11 mouse cellular contexts compared by ENCODE assay signal in the genomic region with DNA sequence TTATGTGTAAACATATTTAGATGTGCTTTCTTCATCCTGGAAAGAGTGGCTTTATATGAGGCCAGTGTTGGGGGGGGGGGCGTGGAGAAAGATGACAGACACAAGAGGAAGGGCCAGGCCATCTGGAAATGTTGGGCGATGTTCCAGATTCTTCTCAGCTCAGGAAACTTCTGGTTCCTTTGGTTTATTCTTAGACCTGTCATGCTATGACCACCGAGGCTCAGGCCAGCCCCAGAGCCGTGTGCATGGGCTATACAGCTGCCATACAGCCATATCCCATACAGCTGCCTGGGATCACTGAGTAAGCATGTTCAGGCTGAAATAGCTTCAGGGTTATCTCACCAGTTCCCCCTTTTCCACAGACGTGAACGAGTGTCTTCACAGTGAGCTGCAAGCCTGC. TPM values are rescaled to one million over a fixed set of nuclear protein-coding genes. Genes with fewer than 3 reads are reported as not detected.
A peak's percentile ranks its signal among the peaks of the same experiment; 100 is the strongest.
DNase-seq lines count a peak whose midpoint lies in the region; ATAC-seq and TF ChIP-seq lines count a peak whose summit lies in the region.
"Had no signal": no experiment of that assay in that cellular context is flagged by ENCODE, and none has a peak within 500 bp of the region (broad histone marks: within the 10 kb centered on the region; RNA-seq: fewer than 3 reads in every experiment).

No protein-coding gene starts in this region.

- no peak for TF ChIP-seq EP300 in lung, postnatal 0 days (IDR thresholded peaks at IDR 0.05)

- TF ChIP-seq CTCF in lung, postnatal 0 days (IDR thresholded peaks at IDR 0.05), result no peak

- ATAC-seq in granulocyte monocyte progenitor cell, adult 5-6 weeks (replicated peaks; ENCODE audit: poor library complexity, severe bottlenecking), result peak; percentile 73
- peak; percentile 81 for ATAC-seq in lung, postnatal 0 days
- ATAC-seq: midbrain, embryonic 16.5 days had no signal

- 33% methylated on average over 6 of the region's 6 CpGs for WGBS in lung, postnatal 0 days

- H3K4me2 ChIP-seq in lung, postnatal 0 days (replicated peaks; ENCODE audit: low read depth, low read length), result no peak overlapping the region
- H3K4me2 ChIP-seq: hindbrain, embryonic 15.5 days had no signal

- no peaks in the 10 kb centered on the region for H3K9me3 ChIP-seq in lung, postnatal 0 days (ENCODE audit: low read length)
- H3K9me3 ChIP-seq: hindbrain, embryonic 15.5 days had no signal

- peak; percentile 9 for DNase-seq in adrenal gland, postnatal 14 days
- no peak for DNase-seq in adrenal gland, adult 2 months
- DNase-seq in layer of hippocampus, adult 11-12 months (ENCODE audit: low spot score), result peak; percentile 31
- DNase-seq in layer of hippocampus, adult 8-10 months (ENCODE audit: low spot score in 2 of 2), result no peak
- peak; percentile 51 for DNase-seq in lung, postnatal 0 days (ENCODE audit: low spot score)
- DNase-seq in frontal cortex, postnatal 36 days (ENCODE audit: low spot score in 2 of 2), result no peak
- no peak for DNase-seq in gastrocnemius, postnatal 36 days

- H3K27ac ChIP-seq in lung, postnatal 0 days (ENCODE audit: low read length), result no peak overlapping the region
- H3K27ac ChIP-seq: hindbrain, embryonic 15.5 days had no signal

- H3K9ac ChIP-seq in lung, postnatal 0 days (replicated peaks; ENCODE audit: low read depth), result no peak overlapping the region
- H3K9ac ChIP-seq: hindbrain, embryonic 15.5 days had no signal

- H3K4me1 ChIP-seq in lung, postnatal 0 days (ENCODE audit: insufficient read depth, low read depth, low read length), result no peaks in the 10 kb centered on the region; the same call in 1 of the 2 replicates
- H3K4me1 ChIP-seq: hindbrain, embryonic 15.5 days had no signal

- intact Hi-C loops in gastrocnemius, postnatal 36 days (cut with DNase I), result no loop called here

- no peak overlapping the region for H3K4me3 ChIP-seq in lung, postnatal 0 days (ENCODE audit: low read depth, low read length)
- H3K4me3 ChIP-seq: hindbrain, embryonic 15.5 days had no signal

- no peaks in the 10 kb centered on the region for H3K27me3 ChIP-seq in lung, postnatal 0 days (replicated peaks; ENCODE audit: insufficient read depth, low read length)
- H3K27me3 ChIP-seq: hindbrain, embryonic 15.5 days had no signal

- H3K36me3 ChIP-seq in lung, postnatal 0 days (ENCODE audit: insufficient read depth, low read length), result no peaks in the 10 kb centered on the region
- H3K36me3 ChIP-seq: hindbrain, embryonic 15.5 days had no signal

RNA-seq across cellular contexts. Expression of gene Umodl1, which starts 18.9 kb away (rescaled TPM):
- total RNA-seq in adrenal gland, postnatal 14 days (2021), result 0.11 and 0.63 TPM in 2 replicates
- 1 to 10 TPM in 1 of 2 experiments, not detected in 1; 2.7 TPM for total RNA-seq in adrenal gland, adult 2 months (2021)
- 0.07 and 0.37 TPM in 2 replicates for polyA plus RNA-seq in adrenal gland, adult 2 months (2012; rRNA removed)
- total RNA-seq in layer of hippocampus, adult 8-10 months (2022), result 1 to 10 TPM in 1 of 4 experiments, under 1 TPM in 3; 0.70 to 1.0 (median 0.85) TPM
- total RNA-seq in granulocyte monocyte progenitor cell, adult 5-6 weeks (2014; fragmentation: Nextera tagmentation), result not detected in 2 replicates
- not detected in 2 replicates for total RNA-seq in granulocyte monocyte progenitor cell, adult 5-6 weeks (2017)
- not detected in 2 replicates for polyA plus RNA-seq in lung, postnatal 0 days (2015; fragmentation: Nextera tagmentation; extraction: Ambion mirVana)
- total RNA-seq in gastrocnemius, postnatal 36 days (2021), result not detected
- total RNA-seq: liver, adult 2 months had no signal
- polyA plus RNA-seq: hindbrain, embryonic 15.5 days; liver, adult 2 months had no signal

Comparison
In these comparisons a context has a peak if more than half of its experiments do, and no peak if none do; other contexts are left out.
1. DNase-seq: peak in adrenal gland, postnatal 14 days (single experiment), layer of hippocampus, adult 11-12 months (single experiment) and lung, postnatal 0 days (single experiment); none in adrenal gland, adult 2 months (single experiment), layer of hippocampus, adult 8-10 months (0 of 2), frontal cortex, postnatal 36 days (0 of 2) and gastrocnemius, postnatal 36 days (0 of 2).